Mouse (Mus musculus): ENCODE data around the gene Nolc1.
A peak's percentile ranks its signal among the peaks of the same experiment; 100 is the strongest.

The Nolc1 gene

GRCm38 (mm10) chr19:46042476-46043011 is 33.1 kb upstream of the Nolc1 start:
- DNase-seq: peak; percentile 62

DNA sequence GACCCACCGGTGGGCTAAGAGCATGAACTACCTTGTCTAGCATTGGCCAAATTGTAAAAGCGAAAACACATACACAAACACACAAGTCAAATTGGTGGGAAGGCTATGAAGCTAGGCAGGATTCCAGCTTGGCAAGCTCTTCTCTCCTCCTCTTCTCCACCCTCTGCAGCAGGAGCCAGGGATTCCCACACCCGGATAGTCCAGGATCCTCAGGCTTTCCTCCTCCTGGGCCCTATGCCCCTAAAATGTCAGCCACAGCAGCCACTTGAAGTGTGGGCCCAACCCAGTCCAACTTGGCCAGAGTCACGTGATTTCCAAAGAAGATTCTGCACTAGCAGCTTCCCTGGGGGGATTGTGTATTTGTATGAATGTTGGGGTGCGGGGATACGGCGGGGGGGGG is 32.3 kb upstream of the Nolc1 start:
- peak; percentile 36 for DNase-seq

- peak; percentile 55 for DNase-seq
Observed at GRCm38 (mm10) chr19:46044271-46044992, 31.2 kb upstream of the Nolc1 start, which contains the start of gene Pprc1. Pprc1 (plus strand) TSS chr19:46044886.

DNA sequence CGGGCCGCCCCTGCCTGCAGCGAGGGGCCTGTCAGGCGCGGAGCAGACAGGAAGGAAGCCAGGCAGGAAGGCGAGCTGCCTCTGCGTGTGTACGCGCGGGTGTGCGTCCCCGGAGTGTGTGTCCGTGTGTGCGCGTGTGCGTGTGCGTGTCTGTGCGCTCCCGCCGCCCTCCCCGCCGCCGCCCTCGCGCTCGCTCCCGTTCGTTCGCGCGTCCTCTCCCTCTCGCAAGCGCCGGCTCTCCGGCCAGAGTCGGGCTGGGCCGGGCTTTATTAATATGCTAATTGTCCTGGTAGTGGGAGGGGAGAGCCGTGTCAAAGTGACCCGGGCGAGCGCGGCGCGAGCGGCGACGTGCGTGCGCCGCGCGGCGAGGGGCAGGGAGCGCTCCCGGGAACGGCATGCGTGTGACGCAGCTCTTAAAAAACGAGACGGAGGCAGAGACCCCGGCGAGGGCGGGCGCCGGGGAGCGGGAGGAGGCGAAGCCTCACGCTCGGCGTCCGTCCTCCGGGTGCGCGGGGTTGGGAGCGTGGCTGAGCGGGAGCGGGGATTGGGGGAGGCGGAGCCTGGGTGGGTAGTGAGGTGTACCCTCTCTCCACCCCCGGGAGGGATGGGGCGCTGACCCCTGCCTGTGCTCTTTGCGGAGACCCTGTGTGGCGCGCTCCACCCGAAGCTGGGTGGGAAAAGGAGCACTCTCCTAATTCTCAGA is 30.5 kb upstream of the Nolc1 start, which contains the start of gene Ldb1:
TSS of gene Ldb1 (minus strand) at position 222 of the 703 bp plus-strand sequence.
- peak; percentile 90 for DNase-seq

GRCm38 (mm10) chr19:46045696-46046311 is 29.9 kb upstream of the Nolc1 start:
- DNase-seq: peak; percentile 69

- DNase-seq: no peak
Observed at GRCm38 (mm10) chr19:46046621-46047025, 29.0 kb upstream of the Nolc1 start.

GRCm38 (mm10) chr19:46047426-46047825 is 28.2 kb upstream of the Nolc1 start:
- DNase-seq: no peak

DNA sequence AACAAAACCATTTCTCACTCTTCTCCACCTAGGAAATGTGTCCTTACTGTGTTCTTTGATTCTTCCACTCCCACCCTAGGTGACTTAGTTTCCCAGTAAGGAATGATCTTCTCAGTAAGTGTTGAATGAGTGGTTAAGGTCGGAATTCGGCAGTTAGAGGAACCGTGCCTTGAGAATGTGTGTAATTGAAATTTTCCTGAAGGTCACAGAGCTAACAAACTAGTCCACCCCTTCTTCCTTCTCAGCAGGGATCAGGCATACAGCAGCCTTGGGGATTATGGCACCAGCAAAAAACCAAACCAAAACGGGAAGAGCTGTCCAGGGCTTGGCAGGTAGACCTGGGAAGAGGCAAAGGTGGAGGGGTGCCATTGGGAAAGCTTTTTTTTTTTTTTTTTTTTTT is 26.5 kb upstream of the Nolc1 start:
- DNase-seq: no peak

GRCm38 (mm10) chr19:46050462-46050861 is 25.2 kb upstream of the Nolc1 start:
- DNase-seq: no peak

DNA sequence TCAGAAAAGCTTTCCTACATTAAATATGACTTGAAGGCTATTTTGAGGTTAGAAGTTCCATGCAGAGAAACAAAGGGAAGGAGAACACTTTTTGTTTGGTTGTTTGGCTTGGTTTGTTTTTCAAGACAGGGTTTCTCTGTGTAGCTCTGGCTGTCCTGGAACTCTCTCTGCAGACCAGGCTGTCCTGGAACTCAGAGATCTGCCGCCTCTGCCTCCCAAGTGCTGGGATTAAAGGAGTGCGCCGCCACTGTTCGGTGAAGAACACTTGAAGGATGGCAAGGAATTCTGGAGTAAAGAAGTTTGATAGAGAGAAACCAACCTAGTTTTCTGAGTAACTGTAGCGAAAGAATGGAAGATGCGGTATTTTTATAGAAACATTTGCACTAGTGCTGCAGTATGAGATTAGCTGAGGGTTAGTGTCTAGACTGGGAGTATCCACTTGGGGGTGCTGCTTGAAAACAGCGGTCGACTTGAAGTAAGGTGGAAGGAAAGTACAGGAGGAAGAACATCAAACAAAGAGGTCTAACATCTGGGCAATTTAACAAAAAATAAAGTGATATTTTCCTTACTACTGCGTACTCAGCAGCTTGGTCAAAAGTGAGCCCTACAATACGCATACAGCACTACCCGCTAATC is 19.8 kb upstream of the Nolc1 start:
- no peak for DNase-seq

DNA sequence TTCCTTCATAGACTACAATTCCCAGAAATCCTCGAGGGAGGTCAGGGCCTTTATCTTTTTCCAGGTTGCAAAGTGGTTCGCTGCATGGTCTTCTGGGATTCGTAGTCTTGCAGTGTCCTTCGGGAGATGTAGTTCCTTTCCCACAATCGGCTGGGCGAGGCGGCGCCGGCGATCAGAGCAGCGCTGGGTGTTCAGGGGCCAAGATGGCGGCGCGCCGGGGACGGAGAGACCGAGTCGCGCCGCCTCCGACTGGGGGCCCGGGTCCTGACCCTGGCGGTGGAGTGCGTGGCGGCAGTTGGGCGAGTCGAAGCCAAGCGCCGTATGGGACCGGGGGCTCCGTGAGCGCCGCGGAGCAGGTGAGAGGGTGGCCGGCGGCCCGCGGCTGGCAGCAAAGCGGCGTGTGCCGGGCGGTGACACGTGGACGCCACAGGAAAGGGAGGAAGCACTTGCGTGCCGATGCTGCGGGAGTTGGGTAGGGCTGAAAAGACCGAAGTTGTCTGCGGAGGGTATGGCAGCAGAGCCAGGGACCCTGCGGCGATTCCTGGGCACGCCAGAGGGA is 19.2 kb upstream of the Nolc1 start:
- peak; percentile 96 for DNase-seq

GRCm38 (mm10) chr19:46056947-46057607 is 18.6 kb upstream of the Nolc1 start:
- peak; percentile 82 for DNase-seq

GRCm38 (mm10) chr19:46058466-46058865 is 17.2 kb upstream of the Nolc1 start:
- no peak for DNase-seq

- DNase-seq: no peak
Observed at GRCm38 (mm10) chr19:46060845-46061244, 14.8 kb upstream of the Nolc1 start.

DNA sequence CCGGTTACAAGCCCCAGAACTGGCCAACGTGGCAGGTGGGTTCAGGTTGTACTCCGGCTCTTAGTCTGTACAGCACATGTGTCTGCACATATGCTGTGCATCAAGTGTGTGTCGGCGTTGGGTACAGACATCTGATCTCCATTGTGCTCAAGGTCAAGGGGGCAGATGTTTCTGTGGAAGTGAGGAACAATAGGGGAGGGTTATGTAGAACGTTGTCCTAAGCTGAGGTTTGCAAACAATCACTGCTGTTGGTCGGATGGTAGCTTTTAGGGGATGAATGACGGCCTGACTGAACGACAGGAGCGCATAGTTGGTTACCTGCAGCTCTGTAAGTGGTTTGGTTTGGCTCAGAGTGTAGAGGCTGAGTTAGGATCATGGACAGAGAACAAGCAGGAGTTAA is 7.6 kb upstream of the Nolc1 start:
- no peak for DNase-seq

DNA sequence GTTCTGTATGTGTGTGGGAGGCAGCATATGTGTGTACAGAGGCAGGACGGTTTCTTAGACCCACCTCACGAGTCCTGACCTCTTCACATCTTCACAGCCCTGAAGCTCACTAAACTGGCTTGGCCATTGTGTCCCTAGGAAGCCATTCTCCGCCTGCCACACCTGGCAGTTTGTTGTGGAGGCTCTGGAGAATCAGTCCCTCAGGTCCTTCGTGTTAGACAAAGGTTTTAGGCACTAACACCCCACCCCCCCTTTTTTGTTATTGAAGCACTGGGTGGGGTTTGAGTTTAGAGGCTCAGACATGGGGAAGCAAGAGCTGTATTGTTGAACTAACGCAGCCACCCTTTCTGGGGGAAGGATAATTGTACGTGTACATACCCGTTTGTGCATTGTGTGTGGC is 2.4 kb upstream of the Nolc1 start:
- no peak for DNase-seq

- DNase-seq: no peak
Observed at GRCm38 (mm10) chr19:46074266-46074665, 1.4 kb upstream of the Nolc1 start.

DNA sequence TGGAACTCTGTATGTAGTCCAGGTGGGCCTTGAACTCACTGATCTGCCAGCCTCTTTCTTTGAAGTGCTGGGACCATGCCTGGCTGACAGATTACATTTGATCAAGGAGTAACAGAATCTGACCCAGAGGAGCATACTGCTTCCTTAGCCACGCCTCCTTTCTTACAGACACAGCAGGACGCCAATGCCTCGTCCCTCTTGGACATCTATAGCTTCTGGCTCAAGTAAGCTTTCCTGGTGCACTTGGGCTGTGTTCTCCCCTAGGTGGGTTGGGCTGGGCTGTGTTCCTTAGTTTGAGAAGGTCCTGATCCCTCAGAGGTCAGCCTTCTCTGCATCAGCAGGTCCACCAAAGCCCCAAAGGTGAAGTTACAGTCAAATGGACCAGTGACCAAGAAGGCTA is 2.9 kb downstream of the Nolc1 start:
- no peak for DNase-seq

- DNase-seq: no peak
Observed at GRCm38 (mm10) chr19:46085185-46085584, 9.5 kb downstream of the Nolc1 start.

DNA sequence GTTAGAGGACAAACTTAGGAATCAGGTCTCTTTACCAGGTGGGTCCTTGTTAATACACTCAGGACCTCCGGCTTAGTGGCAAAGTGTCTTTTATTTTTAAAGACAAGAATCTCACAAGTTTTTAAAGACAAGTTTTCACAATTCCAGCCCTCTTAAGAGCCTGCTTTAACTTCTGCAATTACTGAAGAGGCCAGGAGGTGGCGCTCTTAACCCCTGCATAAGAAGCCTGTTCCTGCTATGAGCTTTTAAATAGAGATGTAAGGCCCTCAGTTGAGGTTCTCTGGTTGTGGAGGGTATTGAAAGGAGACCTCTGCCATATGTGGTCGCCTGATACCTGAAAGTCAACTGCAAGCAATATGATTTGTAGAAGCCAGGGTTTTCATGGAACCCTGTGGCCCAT is 10.7 kb downstream of the Nolc1 start:
- no peak for DNase-seq

DNA sequence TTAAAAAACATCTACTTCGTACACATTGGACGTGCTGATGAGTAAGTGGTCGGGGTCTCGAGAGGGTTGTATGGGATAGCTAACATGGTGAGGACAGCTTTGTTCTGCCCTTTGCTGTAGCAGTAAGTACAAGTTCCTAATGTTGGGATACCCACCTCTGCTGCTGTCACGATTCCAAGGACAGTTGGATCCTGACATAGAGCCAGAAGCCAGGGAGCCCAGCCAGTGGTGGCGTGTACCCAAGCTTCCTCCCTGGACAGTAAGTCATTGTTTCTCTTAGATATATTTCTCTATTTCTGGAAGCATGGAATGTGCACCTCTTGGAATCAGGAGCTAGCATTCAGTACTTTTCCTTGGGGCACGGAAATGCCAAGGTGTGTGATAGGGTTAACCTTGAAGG is 12.2 kb downstream of the Nolc1 start:
- DNase-seq: no peak

DNA sequence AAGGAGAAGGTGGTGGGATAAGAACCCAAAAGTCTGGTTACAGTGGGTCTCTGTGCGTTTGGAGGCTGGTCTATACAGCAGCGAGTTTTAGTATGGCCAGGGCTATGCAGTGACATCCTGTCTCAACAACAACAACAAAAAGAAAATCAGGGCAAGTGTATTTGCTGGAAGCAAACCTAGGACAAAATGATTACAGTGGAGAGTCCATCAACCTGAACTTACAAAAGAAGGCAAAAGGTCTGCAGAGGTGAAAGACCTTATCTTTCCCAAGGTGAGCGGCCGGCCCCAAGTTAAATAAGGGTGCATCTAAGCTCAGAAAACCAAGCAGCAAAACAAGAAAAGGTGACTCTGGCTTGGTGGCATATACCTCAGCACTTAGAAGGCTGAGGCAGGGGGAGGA is 16.0 kb downstream of the Nolc1 start:
- DNase-seq: no peak

All from kidney, adult 11 months (tissue).